Mouse (Mus musculus) lung, postnatal 0 days (tissue): ENCODE measurements around the gene Adamts3.

ENCODE experiments used
- CTCF ChIP-seq: IDR thresholded peaks from 2 replicates; pipeline ENCODE4 v1.5.1; 2016; ENCODE audit warnings: antibody characterized with exemption, mild to moderate bottlenecking
- EP300 ChIP-seq: IDR thresholded peaks from 2 replicates; pipeline ENCODE4 v1.6.1; 2016; ENCODE audit warnings: antibody characterized with exemption, mild to moderate bottlenecking, control low read depth

DNA sequence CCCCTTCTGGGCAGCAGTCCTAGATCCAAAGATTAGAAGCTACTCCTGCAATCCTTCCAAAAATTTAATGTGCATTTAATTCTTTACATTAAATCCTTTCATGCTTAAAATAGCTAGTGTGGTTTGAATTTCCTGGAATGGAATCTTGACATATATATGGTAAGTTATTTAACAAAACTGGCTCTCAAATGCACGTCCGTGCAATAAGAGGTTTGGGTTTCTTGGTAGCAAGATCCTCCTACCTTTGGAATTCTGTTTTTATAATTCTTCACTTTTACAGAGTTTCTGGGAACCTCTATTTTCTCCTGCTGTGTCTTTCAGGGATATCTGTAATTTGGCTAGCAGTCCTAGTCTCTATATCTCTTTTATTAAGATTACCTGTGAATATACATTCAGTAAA, 148.4 kb downstream of the Adamts3 start:
- TF ChIP-seq CTCF, result no peak
- no peak for TF ChIP-seq EP300
